Mouse (Mus musculus): Measurements from ENCODE around the gene Thsd1.
"Not testable (repeated sequence)": the region's sequence is repeated elsewhere in the genome, so short reads cannot be mapped to it uniquely, and the experiment has no call there.

The Thsd1 gene

GRCm38 (mm10) chr8:22265194-22265593 lies 38.1 kb downstream of the Thsd1 start:
- DNase-seq: no peak

- no peak for DNase-seq
Observed at GRCm38 (mm10) chr8:22266809-22267208, 39.7 kb downstream of the Thsd1 start.

- DNase-seq: no peak
Observed at GRCm38 (mm10) chr8:22273142-22273541, 46.0 kb downstream of the Thsd1 start.

GRCm38 (mm10) chr8:22274641-22275040 lies 47.5 kb downstream of the Thsd1 start:
- DNase-seq: no peak

- DNase-seq: no peak
Observed at GRCm38 (mm10) chr8:22282999-22283491, 55.9 kb downstream of the Thsd1 start, which contains the start of gene Tpte. TSS of gene Tpte (plus strand) at chr8:22283441.

DNA sequence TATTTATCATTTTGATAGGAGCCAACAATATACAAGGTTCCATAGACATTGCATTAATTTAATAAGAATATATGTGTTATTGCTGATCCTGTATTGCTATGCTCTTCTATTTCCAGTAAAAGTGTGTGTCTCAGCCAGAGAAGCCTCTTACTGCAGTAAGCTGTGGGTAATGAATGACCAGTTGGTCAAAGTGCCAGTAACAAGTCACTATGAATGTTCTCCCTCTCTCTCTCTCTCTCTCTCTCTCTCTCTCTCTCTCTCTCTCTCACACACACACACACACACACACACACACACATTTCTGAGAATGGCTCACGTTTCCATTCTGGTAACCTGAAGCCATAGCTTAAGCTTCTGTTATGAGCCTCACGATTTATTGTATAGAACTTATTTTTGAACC lies 75.2 kb downstream of the Thsd1 start:
- no peak for DNase-seq

DNA sequence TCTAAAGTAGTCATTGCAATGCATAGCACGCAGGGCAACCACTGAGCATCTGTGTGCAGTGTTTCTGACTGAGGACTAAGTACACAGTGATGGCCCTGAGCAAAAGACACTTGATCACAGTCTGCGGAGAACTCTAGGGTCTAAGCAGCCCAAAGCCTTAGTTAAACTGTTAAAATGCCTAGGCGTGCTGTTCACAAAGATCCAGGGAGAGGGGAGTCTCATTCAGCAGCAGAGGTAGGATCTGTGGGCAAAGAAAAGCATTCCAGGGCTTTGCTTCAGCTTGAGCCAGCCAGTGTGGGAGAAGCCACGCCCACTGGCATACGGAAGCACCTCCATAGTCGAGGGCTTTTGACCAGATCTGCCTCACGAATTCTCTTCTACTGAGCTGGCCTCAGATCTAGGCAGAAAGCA lies 75.8 kb downstream of the Thsd1 start:
- no peak for DNase-seq

- not testable (repeated sequence) for DNase-seq
Observed at GRCm38 (mm10) chr8:22304045-22304444, 76.9 kb downstream of the Thsd1 start.

DNA sequence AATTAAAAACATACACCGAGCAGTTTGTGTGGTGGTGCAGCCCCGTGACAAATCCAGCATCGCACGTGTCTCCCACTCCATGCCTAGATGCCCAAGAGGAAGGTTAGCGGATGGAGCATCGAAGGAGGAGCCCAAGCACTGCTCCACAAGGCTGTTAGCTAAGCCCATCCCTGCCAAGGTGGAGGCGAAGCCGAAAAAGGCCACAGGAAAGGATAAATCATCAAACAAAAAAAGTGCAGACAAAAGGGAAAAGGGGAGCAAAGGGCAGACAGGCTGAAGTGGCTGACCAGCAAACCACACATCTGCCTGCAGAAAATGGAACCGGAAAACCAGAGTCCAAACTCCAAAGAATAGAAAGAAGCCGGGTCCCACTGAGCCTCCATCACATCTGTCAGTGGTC lies 79.9 kb downstream of the Thsd1 start:
- DNase-seq: no peak

Data from thymus, postnatal 25 days (tissue).